Mouse (Mus musculus) liver, embryonic 13.5 days (tissue): Measurements from ENCODE around the gene Pdss2. TPM values are rescaled to one million over a fixed set of nuclear protein-coding genes. Genes with fewer than 3 reads are reported as not detected.

Experiments
- ATAC-seq: fragments of 200-750 bp; cut with Nextera tagmentation; 2 replicates; pipeline ENCODE4 v1.8.0; 2017; ENCODE audit warnings: low read depth, mild to moderate bottlenecking, moderate number of reproducible peaks, moderate library complexity
- DNase-seq: peaks from one replicate; pipeline ENCODE4 v3.0.0; 2022
- H3K27ac ChIP-seq: fragments of 300-500 bp; sonication (generic); 2 replicates; pipeline ENCODE4 v1.5.1; 2015; ENCODE audit warnings: moderate library complexity, mild to moderate bottlenecking, inconsistent platforms
- H3K27me3 ChIP-seq: fragments of 300-500 bp; sonication (generic); 2 replicates; pipeline ENCODE4 v1.6.1; 2015; ENCODE audit warnings: mild to moderate bottlenecking, inconsistent platforms
- H3K36me3 ChIP-seq: fragments of 300-500 bp; sonication (generic); 2 replicates; pipeline ENCODE4 v1.6.1; 2015; ENCODE audit warnings: mild to moderate bottlenecking, inconsistent platforms
- H3K4me1 ChIP-seq: fragments of 300-500 bp; sonication (generic); replicated peaks from 2 replicates; pipeline ENCODE4 v1.6.1; 2015; ENCODE audit warnings: inconsistent platforms
- H3K4me2 ChIP-seq: fragments of 300-500 bp; sonication (generic); 2 replicates; pipeline ENCODE4 v1.6.1; 2015; ENCODE audit warnings: inconsistent platforms, mild to moderate bottlenecking, moderate library complexity
- H3K4me3 ChIP-seq: fragments of 300-500 bp; sonication (generic); replicated peaks from 2 replicates; pipeline ENCODE4 v1.5.1; 2015; ENCODE audit warnings: mild to moderate bottlenecking, inconsistent platforms
- H3K9ac ChIP-seq: fragments of 300-500 bp; sonication (generic); 2 replicates; pipeline ENCODE4 v1.6.1; 2015; ENCODE audit warnings: mild to moderate bottlenecking, inconsistent platforms
- H3K9me3 ChIP-seq: fragments of 300-500 bp; sonication (generic); replicated peaks from 2 replicates; pipeline ENCODE4 v1.6.1; 2016; ENCODE audit warnings: inconsistent platforms
- WGBS: fragments of 180-500 bp; shearing (Covaris S2); methylation state at CpG from one replicate; pipeline ENCODE4 v1.1.7; 2015; ENCODE audit not compliant: insufficient replicate concordance; 5-methylcytosine and 5-hydroxymethylcytosine counted together
- polyA plus RNA-seq: library from polyadenylated mRNA; unstranded; fragments of >200 nt; fragmentation: Nextera tagmentation; extraction: Ambion mirVana; gene quantifications from 2 replicates; pipeline ENCODE4 v1.2.1, GENCODE M21; 2015

Pdss2 gene
- polyA plus RNA-seq, 1 experiment from 2014 or later = 9.0 TPM

- peak overlapping the region; percentile 83 for H3K4me3 ChIP-seq
- ATAC-seq (peak; percentile 28; the same call in 1 of the 2 replicates), DNase-seq (peak; percentile 60)
- no peaks in the 10 kb centered on the region for H3K36me3 ChIP-seq
- peak overlapping the region; percentile 88 for H3K27ac ChIP-seq
- peaks cover 56% of the 10 kb centered on the region for H3K4me1 ChIP-seq
- H3K9me3 ChIP-seq = no peaks in the 10 kb centered on the region
- peak overlapping the region; percentile 99 for H3K4me2 ChIP-seq
- 1% methylated on average over 42 of the region's 42 CpGs for WGBS
- H3K27me3 ChIP-seq = no peaks in the 10 kb centered on the region
- H3K9ac ChIP-seq = peak overlapping the region; percentile 90
These were observed 256.8 kb downstream of the Pdss2 start for GRCm38 (mm10) chr10:43477865-43478681.

GRCm38 (mm10) chr10:43478751-43479435 lies 257.6 kb downstream of the Pdss2 start, which contains the start of gene Bend3:
TSS of gene Bend3 (plus strand) at chr10:43478831.
- no peaks in the 10 kb centered on the region for H3K36me3 ChIP-seq
- peak; percentile 25 for ATAC-seq
- H3K9me3 ChIP-seq = no peaks in the 10 kb centered on the region
- H3K9ac ChIP-seq = peak within 1 kb of the TSS; percentile 90
- whole genome bisulfite sequencing = under 1% methylated on average over 85 of the region's 101 CpGs
- peaks cover 62% of the 10 kb centered on the region for H3K4me1 ChIP-seq
- peak within 1 kb of the TSS; percentile 88 for H3K27ac ChIP-seq
- no peaks in the 10 kb centered on the region for H3K27me3 ChIP-seq
- DNase-seq = peak; percentile 36
- H3K4me3 ChIP-seq = peak within 1 kb of the TSS; percentile 83
- H3K4me2 ChIP-seq = peak within 1 kb of the TSS; percentile 99

- peak overlapping the region; percentile 88 for H3K27ac ChIP-seq
- H3K4me2 ChIP-seq = peak overlapping the region; percentile 99
- H3K4me3 ChIP-seq = peak overlapping the region; percentile 83
- WGBS = under 1% methylated on average over 84 of the region's 103 CpGs
- ATAC-seq = peak; percentile 90
- peak; percentile 84 for DNase-seq
- no peaks in the 10 kb centered on the region for H3K9me3 ChIP-seq
- peak overlapping the region; percentile 90 for H3K9ac ChIP-seq
- H3K27me3 ChIP-seq = no peaks in the 10 kb centered on the region
- no peaks in the 10 kb centered on the region for H3K36me3 ChIP-seq
- H3K4me1 ChIP-seq = peaks cover 65% of the 10 kb centered on the region
These were observed 258.3 kb downstream of the Pdss2 start for GRCm38 (mm10) chr10:43479436-43480157.

GRCm38 (mm10) chr10:43480227-43480849 lies 259.1 kb downstream of the Pdss2 start:
- WGBS = 15% methylated on average over 13 of the region's 13 CpGs
- H3K4me1 ChIP-seq = peaks cover 62% of the 10 kb centered on the region
- no peak for ATAC-seq

GRCm38 (mm10) chr10:43481179-43481578 lies 259.9 kb downstream of the Pdss2 start:
- H3K9me3 ChIP-seq = no peaks in the 10 kb centered on the region
- H3K27ac ChIP-seq = peak overlapping the region; percentile 30; the same call in 1 of the 2 replicates
- no peaks in the 10 kb centered on the region for H3K27me3 ChIP-seq
- DNase-seq (no peak), ATAC-seq (no peak)
- peak overlapping the region; percentile 30 for H3K9ac ChIP-seq
- peak overlapping the region; percentile 99 for H3K4me2 ChIP-seq
- H3K4me3 ChIP-seq = no peak overlapping the region
- 35% methylated on average over 4 of the region's 4 CpGs for WGBS
- no peaks in the 10 kb centered on the region for H3K36me3 ChIP-seq
- H3K4me1 ChIP-seq = peaks cover 63% of the 10 kb centered on the region

More at GRCm38 (mm10) chr10:43480227-43480849, 259.1 kb downstream of the Pdss2 start:
- Histone ChIP-seq H3K27ac (peak overlapping the region; percentile 88), H3K27me3 (no peaks in the 10 kb centered on the region), H3K9me3 (no peaks in the 10 kb centered on the region), H3K4me3 (peak overlapping the region; percentile 83), H3K9ac (peak overlapping the region; percentile 90), H3K4me2 (peak overlapping the region; percentile 99), H3K36me3 (no peaks in the 10 kb centered on the region)
- DNase-seq = no peak

- ATAC-seq (no peak), DNase-seq (no peak)
- H3K27me3 ChIP-seq = no peaks in the 10 kb centered on the region
- no peak overlapping the region; the same call in 1 of the 2 replicates for H3K9ac ChIP-seq
- WGBS = 85% methylated on average over 5 of the region's 5 CpGs
- H3K36me3 ChIP-seq = no peaks in the 10 kb centered on the region
- H3K4me2 ChIP-seq = no peak overlapping the region; the same call in 1 of the 2 replicates
- peaks cover 64% of the 10 kb centered on the region for H3K4me1 ChIP-seq
- H3K27ac ChIP-seq = peak overlapping the region; percentile 30; the same call in 1 of the 2 replicates
- H3K9me3 ChIP-seq = no peaks in the 10 kb centered on the region
- no peak overlapping the region for H3K4me3 ChIP-seq
These were observed 260.7 kb downstream of the Pdss2 start for GRCm38 (mm10) chr10:43482021-43482420.

GRCm38 (mm10) chr10:43483426-43483995 lies 262.2 kb downstream of the Pdss2 start:
- DNase-seq (no peak), ATAC-seq (no peak)
- Histone ChIP-seq H3K27me3 (no peaks in the 10 kb centered on the region), H3K9me3 (no peaks in the 10 kb centered on the region), H3K4me3 (no peak overlapping the region), H3K27ac (peak overlapping the region; percentile 53; the same call in 1 of the 2 replicates), H3K9ac (no peak overlapping the region), H3K36me3 (no peaks in the 10 kb centered on the region), H3K4me2 (no peak overlapping the region), H3K4me1 (peaks cover 66% of the 10 kb centered on the region)
- 66% methylated on average over 9 of the region's 9 CpGs for WGBS

- DNase-seq = no peak
- no peak overlapping the region for H3K4me2 ChIP-seq
- peaks cover 72% of the 10 kb centered on the region for H3K4me1 ChIP-seq
- H3K9me3 ChIP-seq = no peaks in the 10 kb centered on the region
- no peaks in the 10 kb centered on the region for H3K36me3 ChIP-seq
- ATAC-seq = no peak
- H3K27me3 ChIP-seq = no peaks in the 10 kb centered on the region
- no peak overlapping the region for H3K4me3 ChIP-seq
- no peak overlapping the region for H3K9ac ChIP-seq
- 66% methylated on average over 6 of the region's 6 CpGs for WGBS
- H3K27ac ChIP-seq = no peak overlapping the region
These were observed 264.5 kb downstream of the Pdss2 start for GRCm38 (mm10) chr10:43485751-43486268.

- Histone ChIP-seq H3K36me3 (no peaks in the 10 kb centered on the region), H3K4me2 (no peak overlapping the region), H3K4me3 (no peak overlapping the region), H3K9me3 (no peaks in the 10 kb centered on the region), H3K9ac (peak overlapping the region; percentile 6; the same call in 1 of the 2 replicates), H3K4me1 (peaks cover 55% of the 10 kb centered on the region), H3K27me3 (no peaks in the 10 kb centered on the region), H3K27ac (no peak overlapping the region)
- 78% methylated on average over 3 of the region's 3 CpGs for WGBS
- ATAC-seq (no peak), DNase-seq (no peak)
These were observed 266.2 kb downstream of the Pdss2 start for GRCm38 (mm10) chr10:43487441-43488010.

GRCm38 (mm10) chr10:43488258-43488657 lies 267.0 kb downstream of the Pdss2 start:
- Histone ChIP-seq H3K36me3 (no peaks in the 10 kb centered on the region), H3K27ac (no peak overlapping the region; the same call in 1 of the 2 replicates), H3K4me2 (no peak overlapping the region), H3K9ac (no peak overlapping the region), H3K27me3 (no peaks in the 10 kb centered on the region), H3K4me3 (no peak overlapping the region), H3K4me1 (peaks cover 47% of the 10 kb centered on the region), H3K9me3 (no peaks in the 10 kb centered on the region)
- DNase-seq = no peak
- no peak for ATAC-seq
- WGBS = 64% methylated on average over 4 of the region's 4 CpGs
